Mouse (Mus musculus): ENCODE results near the gene Mex3b.

DNA sequence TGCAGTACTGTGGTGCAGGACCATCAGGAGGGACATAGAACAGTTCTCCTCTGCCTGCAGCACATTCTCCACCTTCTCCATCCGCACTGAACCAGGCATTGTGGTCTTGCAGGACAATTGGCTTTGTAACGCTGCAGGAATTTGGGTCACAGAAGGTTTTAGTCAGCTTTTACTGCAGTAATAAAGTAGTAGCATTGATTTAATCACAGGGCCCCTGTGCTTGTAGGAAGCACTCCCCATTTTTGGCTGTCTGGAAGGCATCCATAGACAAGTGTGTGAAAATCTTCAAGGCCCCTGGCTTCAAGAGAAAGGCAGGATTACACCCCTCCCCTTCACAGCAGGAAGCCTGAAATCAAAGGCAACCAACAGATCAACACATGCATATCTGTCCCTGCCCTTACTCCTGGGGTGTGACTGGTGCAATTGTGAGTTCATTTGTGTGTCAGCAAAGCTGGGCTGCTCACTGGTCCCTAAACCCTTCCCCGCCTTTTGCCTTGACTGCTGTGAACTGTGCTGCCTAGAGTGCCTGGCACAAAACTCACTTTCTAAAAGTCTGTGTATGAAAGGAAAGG lies 12.9 kb upstream of the Mex3b start:
- TF ChIP-seq NELFE (IDR thresholded peaks at IDR 0.05; ENCODE audit: low read depth, low read length): no peak
- no peak for TF ChIP-seq USF1 (IDR thresholded peaks at IDR 0.05; ENCODE audit: low read depth, low read length)
- TF ChIP-seq MEF2A (IDR thresholded peaks at IDR 0.05; ENCODE audit: borderline replicate concordance, low read depth, low read length): no peak
- TF ChIP-seq ZC3H11A (IDR thresholded peaks at IDR 0.05; ENCODE audit: low read depth, low read length): no peak
- no peak for TF ChIP-seq POLR2A (IDR thresholded peaks at IDR 0.05; ENCODE audit: low read depth, low read length)

All from CH12.LX (cell line).